Mouse (Mus musculus): ENCODE measurements around the gene Tkt. TPM values are rescaled to one million over a fixed set of nuclear protein-coding genes. Genes with fewer than 3 reads are reported as not detected.

Gene Tkt
- polyA plus RNA-seq, 1 experiment from 2014 or later: 231 TPM

GRCm38 (mm10) chr14:30607696-30608095 is 59.5 kb downstream of the Tkt start:
- 53% methylated on average over 4 of the region's 4 CpGs for WGBS (ENCODE audit: insufficient replicate concordance)
- H3K27me3 ChIP-seq: no peaks in the 10 kb centered on the region
- DNase-seq: no peak
- H3K9ac ChIP-seq: no peak overlapping the region
- peaks cover 26% of the 10 kb centered on the region for H3K4me1 ChIP-seq (replicated peaks)
- no peak overlapping the region for H3K4me2 ChIP-seq
- no peak overlapping the region for H3K27ac ChIP-seq
- no peak overlapping the region for H3K4me3 ChIP-seq (replicated peaks)
- peaks cover 20% of the 10 kb centered on the region; the same call in 1 of the 2 replicates for H3K36me3 ChIP-seq
- H3K9me3 ChIP-seq (replicated peaks): no peaks in the 10 kb centered on the region
- ATAC-seq (ENCODE audit: low read depth): peak; percentile 49

- 72% methylated on average over 6 of the region's 6 CpGs for WGBS (ENCODE audit: insufficient replicate concordance)
- Histone ChIP-seq H3K27me3 (no peaks in the 10 kb centered on the region), H3K9ac (no peak overlapping the region), H3K36me3 (peaks cover 20% of the 10 kb centered on the region; the same call in 1 of the 2 replicates), H3K4me2 (no peak overlapping the region), H3K4me1 (replicated peaks) (peaks cover 31% of the 10 kb centered on the region), H3K9me3 (replicated peaks) (no peaks in the 10 kb centered on the region), H3K4me3 (replicated peaks) (no peak overlapping the region), H3K27ac (no peak overlapping the region)
- ATAC-seq (ENCODE audit: low read depth): no peak
- DNase-seq: no peak
These were observed 60.0 kb downstream of the Tkt start for GRCm38 (mm10) chr14:30608176-30608575.

- DNase-seq (no peak), ATAC-seq (ENCODE audit: low read depth) (no peak)
- Histone ChIP-seq H3K27me3 (no peaks in the 10 kb centered on the region), H3K27ac (no peak overlapping the region), H3K9ac (no peak overlapping the region), H3K4me2 (no peak overlapping the region), H3K36me3 (peaks cover 20% of the 10 kb centered on the region; the same call in 1 of the 2 replicates), H3K4me1 (replicated peaks) (peaks cover 39% of the 10 kb centered on the region), H3K9me3 (replicated peaks) (no peaks in the 10 kb centered on the region), H3K4me3 (replicated peaks) (no peak overlapping the region)
- 76% methylated on average over 3 of the region's 3 CpGs for WGBS (ENCODE audit: insufficient replicate concordance)
These were observed 61.3 kb downstream of the Tkt start for GRCm38 (mm10) chr14:30609499-30609898.

GRCm38 (mm10) chr14:30610304-30610703 is 62.1 kb downstream of the Tkt start:
- H3K9ac ChIP-seq: no peak overlapping the region
- 72% methylated on average over 2 of the region's 2 CpGs for WGBS (ENCODE audit: insufficient replicate concordance)
- no peak for DNase-seq
- peaks cover 20% of the 10 kb centered on the region; the same call in 1 of the 2 replicates for H3K36me3 ChIP-seq
- no peaks in the 10 kb centered on the region for H3K27me3 ChIP-seq
- no peaks in the 10 kb centered on the region for H3K9me3 ChIP-seq (replicated peaks)
- H3K27ac ChIP-seq: no peak overlapping the region
- H3K4me1 ChIP-seq (replicated peaks): peaks cover 39% of the 10 kb centered on the region
- ATAC-seq (ENCODE audit: low read depth): no peak
- H3K4me3 ChIP-seq (replicated peaks): no peak overlapping the region
- H3K4me2 ChIP-seq: no peak overlapping the region

- Histone ChIP-seq H3K27me3 (no peaks in the 10 kb centered on the region), H3K36me3 (peaks cover 15% of the 10 kb centered on the region; the same call in 1 of the 2 replicates), H3K9me3 (replicated peaks) (no peaks in the 10 kb centered on the region), H3K4me2 (no peak overlapping the region), H3K4me1 (replicated peaks) (peaks cover 40% of the 10 kb centered on the region), H3K4me3 (replicated peaks) (no peak overlapping the region), H3K27ac (no peak overlapping the region), H3K9ac (no peak overlapping the region)
- ATAC-seq (ENCODE audit: low read depth) (no peak), DNase-seq (no peak)
- WGBS (ENCODE audit: insufficient replicate concordance): 73% methylated on average over 3 of the region's 3 CpGs
These were observed 62.8 kb downstream of the Tkt start for GRCm38 (mm10) chr14:30610940-30611339.

GRCm38 (mm10) chr14:30612523-30612922 is 64.4 kb downstream of the Tkt start:
- Histone ChIP-seq H3K4me2 (no peak overlapping the region), H3K27me3 (no peaks in the 10 kb centered on the region), H3K9me3 (replicated peaks) (no peaks in the 10 kb centered on the region), H3K27ac (no peak overlapping the region), H3K36me3 (peaks cover 15% of the 10 kb centered on the region; the same call in 1 of the 2 replicates), H3K4me1 (replicated peaks) (peaks cover 54% of the 10 kb centered on the region), H3K4me3 (replicated peaks) (no peak overlapping the region), H3K9ac (no peak overlapping the region; the same call in 1 of the 2 replicates)
- peak; percentile 54 for DNase-seq
- peak; percentile 39; the same call in 1 of the 2 replicates for ATAC-seq (ENCODE audit: low read depth)
- 12% methylated on average over 7 of the region's 7 CpGs for WGBS (ENCODE audit: insufficient replicate concordance)

GRCm38 (mm10) chr14:30612962-30613715 is 65.0 kb downstream of the Tkt start:
- ATAC-seq (ENCODE audit: low read depth) (no peak), DNase-seq (no peak)
- Histone ChIP-seq H3K27me3 (no peaks in the 10 kb centered on the region), H3K4me1 (replicated peaks) (peaks cover 54% of the 10 kb centered on the region), H3K9ac (no peak overlapping the region), H3K9me3 (replicated peaks) (no peaks in the 10 kb centered on the region), H3K4me3 (replicated peaks) (no peak overlapping the region), H3K27ac (no peak overlapping the region), H3K4me2 (no peak overlapping the region), H3K36me3 (peaks cover 11% of the 10 kb centered on the region; the same call in 1 of the 2 replicates)
- 65% methylated on average over 2 of the region's 2 CpGs for WGBS (ENCODE audit: insufficient replicate concordance)

- H3K27me3 ChIP-seq: no peaks in the 10 kb centered on the region
- 0 out of 2 replicates have a peak, but pooled peaks have one; percentile 6 for ATAC-seq (ENCODE audit: low read depth)
- H3K9ac ChIP-seq: no peak overlapping the region
- H3K9me3 ChIP-seq (replicated peaks): no peaks in the 10 kb centered on the region
- no peak overlapping the region for H3K4me2 ChIP-seq
- DNase-seq: no peak
- H3K36me3 ChIP-seq: no peaks in the 10 kb centered on the region
- no peak overlapping the region for H3K27ac ChIP-seq
- WGBS (ENCODE audit: insufficient replicate concordance): 49% methylated on average over 2 of the region's 2 CpGs
- H3K4me3 ChIP-seq (replicated peaks): no peak overlapping the region
- H3K4me1 ChIP-seq (replicated peaks): peaks cover 78% of the 10 kb centered on the region
These were observed 68.6 kb downstream of the Tkt start for GRCm38 (mm10) chr14:30616751-30617150.

- ATAC-seq (ENCODE audit: low read depth) (no peak), DNase-seq (no peak)
- Histone ChIP-seq H3K9ac (no peak overlapping the region), H3K4me2 (no peak overlapping the region), H3K4me3 (replicated peaks) (no peak overlapping the region), H3K27ac (no peak overlapping the region), H3K9me3 (replicated peaks) (no peaks in the 10 kb centered on the region), H3K36me3 (no peaks in the 10 kb centered on the region), H3K4me1 (replicated peaks) (peaks cover 79% of the 10 kb centered on the region), H3K27me3 (no peaks in the 10 kb centered on the region)
- 70% methylated on average over 2 of the region's 2 CpGs for WGBS (ENCODE audit: insufficient replicate concordance)
These were observed 70.7 kb downstream of the Tkt start for GRCm38 (mm10) chr14:30618746-30619275.

- ATAC-seq (ENCODE audit: low read depth): no peak
- peaks cover 87% of the 10 kb centered on the region for H3K4me1 ChIP-seq (replicated peaks)
- WGBS (ENCODE audit: insufficient replicate concordance): 38% methylated on average over 7 of the region's 7 CpGs
These were observed 71.9 kb downstream of the Tkt start for GRCm38 (mm10) chr14:30619982-30620578.

GRCm38 (mm10) chr14:30622130-30622529 is 74.0 kb downstream of the Tkt start:
- DNase-seq: no peak
- 0 out of 2 replicates have a peak overlapping the region, but pooled peaks have one; percentile 15 for H3K9ac ChIP-seq
- no peaks in the 10 kb centered on the region for H3K27me3 ChIP-seq
- no peak overlapping the region for H3K4me3 ChIP-seq (replicated peaks)
- 75% methylated on average over 7 of the region's 7 CpGs for WGBS (ENCODE audit: insufficient replicate concordance)
- H3K4me1 ChIP-seq (replicated peaks): peaks cover 94% of the 10 kb centered on the region
- no peaks in the 10 kb centered on the region for H3K36me3 ChIP-seq
- no peak overlapping the region for H3K27ac ChIP-seq
- no peak overlapping the region for H3K4me2 ChIP-seq
- no peak for ATAC-seq (ENCODE audit: low read depth)
- no peaks in the 10 kb centered on the region for H3K9me3 ChIP-seq (replicated peaks)

More at GRCm38 (mm10) chr14:30619982-30620578, 71.9 kb downstream of the Tkt start:
- Histone ChIP-seq H3K9ac (no peak overlapping the region), H3K36me3 (no peaks in the 10 kb centered on the region), H3K4me3 (replicated peaks) (no peak overlapping the region), H3K27me3 (no peaks in the 10 kb centered on the region), H3K4me2 (no peak overlapping the region), H3K27ac (peak overlapping the region; percentile 19; the same call in 1 of the 2 replicates), H3K9me3 (replicated peaks) (no peaks in the 10 kb centered on the region)
- peak; percentile 17 for DNase-seq
